Mouse (Mus musculus) CD4-positive helper T cell, adult 2 months (primary cell): ENCODE measurements around the gene Slc35b4.
A peak's percentile ranks its signal among the peaks of the same experiment; 100 is the strongest.

Source experiments
- DNase-seq: peaks from one replicate; pipeline ENCODE4 v3.0.0-alpha.2; 2012; ENCODE audit warnings: low read depth, missing footprints, low spot score

Gene Slc35b4

GRCm38 (mm10) chr6:34176864-34177247 lies at the start of gene Slc35b4:
Gene Slc35b4, minus strand, starts transcription at chr6:34177111.
- DNase-seq = peak; percentile 96

GRCm38 (mm10) chr6:34225004-34225599 lies 48.2 kb upstream of the Slc35b4 start:
- no peak for DNase-seq

GRCm38 (mm10) chr6:34216450-34217319 lies 39.8 kb upstream of the Slc35b4 start:
- no peak for DNase-seq

- no peak for DNase-seq
These were observed 28.8 kb upstream of the Slc35b4 start for GRCm38 (mm10) chr6:34205754-34206153.

- DNase-seq = no peak
These were observed 28.2 kb upstream of the Slc35b4 start for GRCm38 (mm10) chr6:34204971-34205572.

GRCm38 (mm10) chr6:34203503-34203902 lies 26.6 kb upstream of the Slc35b4 start:
- DNase-seq = no peak

- no peak for DNase-seq
These were observed 18.1 kb upstream of the Slc35b4 start for GRCm38 (mm10) chr6:34194981-34195380.

GRCm38 (mm10) chr6:34193708-34194475 lies 17.0 kb upstream of the Slc35b4 start:
- peak; percentile 14 for DNase-seq

- no peak for DNase-seq
These were observed 14.5 kb upstream of the Slc35b4 start for GRCm38 (mm10) chr6:34191401-34191800.

- DNase-seq = no peak
These were observed 12.6 kb upstream of the Slc35b4 start for GRCm38 (mm10) chr6:34189494-34189893.

GRCm38 (mm10) chr6:34187986-34188599 lies 11.2 kb upstream of the Slc35b4 start:
- DNase-seq = no peak

- no peak for DNase-seq
These were observed 10.5 kb upstream of the Slc35b4 start for GRCm38 (mm10) chr6:34187273-34187863.

- no peak for DNase-seq
These were observed 6.4 kb upstream of the Slc35b4 start for GRCm38 (mm10) chr6:34183326-34183725.

GRCm38 (mm10) chr6:34181961-34182360 lies 5.0 kb upstream of the Slc35b4 start:
- DNase-seq = no peak

- DNase-seq = no peak
These were observed 3.0 kb upstream of the Slc35b4 start for GRCm38 (mm10) chr6:34179911-34180310.

GRCm38 (mm10) chr6:34179007-34179406 lies 2.1 kb upstream of the Slc35b4 start:
- no peak for DNase-seq

- peak; percentile 76 for DNase-seq
These were observed 624 bp downstream of the Slc35b4 start for GRCm38 (mm10) chr6:34176111-34176863.

- no peak for DNase-seq
These were observed 2.2 kb downstream of the Slc35b4 start for GRCm38 (mm10) chr6:34174715-34175114.

GRCm38 (mm10) chr6:34173251-34173650 lies 3.7 kb downstream of the Slc35b4 start:
- DNase-seq = no peak

GRCm38 (mm10) chr6:34171748-34172457 lies 5.0 kb downstream of the Slc35b4 start:
- DNase-seq = no peak
